Mouse (Mus musculus) olfactory bulb, adult 2 months (tissue): ENCODE measurements around the gene Tm9sf1.

ENCODE experiments used
- CTCF ChIP-seq: fragments of 200-500 bp; IDR thresholded peaks from 2 replicates; pipeline ENCODE4 v1.5.1; 2012; ENCODE audit warnings: low read depth, mild to moderate bottlenecking, low read length, moderate library complexity; ENCODE audit not compliant: insufficient read depth
- POLR2A ChIP-seq: fragments of 200-500 bp; IDR thresholded peaks from 2 replicates; pipeline ENCODE4 v1.6.1; 2012; ENCODE audit warnings: mild to moderate bottlenecking, low read depth, low read length, moderate library complexity; ENCODE audit not compliant: insufficient read depth

- TF ChIP-seq POLR2A (no peak), CTCF (no peak)
Observed at GRCm38 (mm10) chr14:55640816-55641215, 2.8 kb downstream of the Tm9sf1 start.
